Mouse (Mus musculus) forebrain, postnatal 0 days (tissue): ENCODE data around the gene Mdfic. TPM values are rescaled to one million over a fixed set of nuclear protein-coding genes. Genes with fewer than 3 reads are reported as not detected.
A peak's percentile ranks its signal among the peaks of the same experiment; 100 is the strongest.

Experiments
- ATAC-seq: fragments of 200-750 bp; cut with Nextera tagmentation; 2 replicates; pipeline ENCODE4 v1.8.0; 2017; ENCODE audit warnings: mild to moderate bottlenecking, moderate library complexity
- DNase-seq: peaks from one replicate; pipeline ENCODE4 v3.0.0-alpha.2; 2015
- H3K27ac ChIP-seq: fragments of 300-500 bp; sonication (generic); 2 replicates; pipeline ENCODE4 v1.5.1; 2014; ENCODE audit warnings: low read depth, mild to moderate bottlenecking, antibody characterized with exemption, low read length, moderate library complexity, mixed read lengths
- H3K27me3 ChIP-seq: fragments of 300-500 bp; sonication (generic); 2 replicates; pipeline ENCODE4 v1.6.1; 2014; ENCODE audit warnings: mild to moderate bottlenecking, low read length, mixed read lengths; ENCODE audit not compliant: insufficient read depth
- H3K36me3 ChIP-seq: fragments of 300-500 bp; sonication (generic); 2 replicates; pipeline ENCODE4 v1.6.1; 2014; ENCODE audit warnings: mild to moderate bottlenecking, moderate library complexity; ENCODE audit not compliant: insufficient read depth
- H3K4me1 ChIP-seq: fragments of 300-500 bp; sonication (generic); 2 replicates; pipeline ENCODE4 v1.6.1; 2014; ENCODE audit warnings: antibody characterized with exemption; ENCODE audit not compliant: insufficient read depth
- H3K4me2 ChIP-seq: fragments of 300-500 bp; sonication (generic); 2 replicates; pipeline ENCODE4 v1.6.1; 2014; ENCODE audit warnings: low read depth, mild to moderate bottlenecking, moderate library complexity
- H3K4me3 ChIP-seq: fragments of 300-500 bp; sonication (generic); 2 replicates; pipeline ENCODE4 v1.5.1; 2014; ENCODE audit warnings: low read depth, low read length, mixed read lengths
- H3K9ac ChIP-seq: fragments of 300-500 bp; sonication (generic); 2 replicates; pipeline ENCODE4 v1.6.1; 2014; ENCODE audit warnings: mild to moderate bottlenecking
- H3K9me3 ChIP-seq: fragments of 300-500 bp; sonication (generic); 2 replicates; pipeline ENCODE4 v1.6.1; 2016; ENCODE audit warnings: low read length
- CTCF ChIP-seq: sonication (generic); IDR thresholded peaks from 2 replicates; pipeline ENCODE4 v1.5.1; 2016; ENCODE audit warnings: antibody characterized with exemption, control low read depth, low read depth
- WGBS: fragments of 180-500 bp; shearing (Covaris S2); extraction: QIAGEN DNeasy Blood & Tissue Kit; methylation state at CpG from one replicate; pipeline ENCODE4 v1.1.7; 2014; 5-methylcytosine and 5-hydroxymethylcytosine counted together
- polyA plus RNA-seq: library from polyadenylated mRNA; unstranded; fragments of >200 nt; fragmentation: Nextera tagmentation; extraction: Ambion mirVana; gene quantifications from 2 replicates; pipeline ENCODE4 v1.2.1, GENCODE M21; 2015
- total RNA-seq: library from RNA; depleted of rRNA; stranded (reverse); fragments of >200 nt; gene quantifications from 2 replicates; pipeline ENCODE4 v1.2.3, GENCODE M21; 2014

Gene Mdfic
- total and polyA plus RNA-seq, 2 experiments from 2014 or later, result 0.82 to 4.8 TPM

DNA sequence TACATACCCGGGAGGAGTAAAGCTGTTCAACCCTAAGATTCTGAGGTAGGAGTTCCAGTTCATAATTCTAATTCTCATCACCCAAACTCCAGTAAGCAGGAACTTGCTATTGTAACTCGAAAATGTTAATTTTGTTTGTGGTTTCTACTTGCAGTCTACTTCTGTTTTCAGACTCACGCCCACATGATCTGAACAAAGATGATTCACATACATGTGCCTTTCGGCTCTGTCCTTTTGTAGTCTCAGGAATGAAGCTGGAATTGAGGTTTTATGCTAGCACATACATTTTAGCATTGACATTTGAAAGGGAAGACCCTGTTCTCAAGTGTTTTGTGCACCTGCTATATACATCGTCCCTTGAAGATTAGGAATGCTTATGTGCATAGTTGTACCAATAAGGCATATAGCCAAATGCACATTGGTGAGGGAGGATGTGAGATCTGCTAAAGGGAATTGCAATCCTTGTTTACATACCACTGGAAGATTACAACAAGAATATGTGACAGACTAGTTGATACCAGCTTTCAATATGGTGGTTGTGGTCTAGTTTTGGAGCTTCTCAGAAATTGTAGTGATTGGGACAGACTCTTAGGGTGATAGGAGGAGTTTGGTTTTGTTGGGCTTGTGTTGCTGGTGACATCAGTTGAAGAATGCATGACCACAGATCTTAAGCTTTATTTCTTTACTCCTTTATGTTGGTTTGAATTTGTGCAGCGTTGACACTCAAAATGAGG, 8.6 kb downstream of the Mdfic start:
- no peaks in the 10 kb centered on the region for H3K36me3 ChIP-seq
- no peak overlapping the region for H3K4me3 ChIP-seq
- ATAC-seq (no peak), DNase-seq (no peak)
- H3K27me3 ChIP-seq, result no peaks in the 10 kb centered on the region
- H3K27ac ChIP-seq, result no peak overlapping the region
- no peak overlapping the region for H3K4me2 ChIP-seq
- no peaks in the 10 kb centered on the region for H3K4me1 ChIP-seq
- 88% methylated on average over 6 of the region's 6 CpGs for WGBS
- TF ChIP-seq CTCF, result no peak
- no peak overlapping the region for H3K9ac ChIP-seq
- no peaks in the 10 kb centered on the region for H3K9me3 ChIP-seq

DNA sequence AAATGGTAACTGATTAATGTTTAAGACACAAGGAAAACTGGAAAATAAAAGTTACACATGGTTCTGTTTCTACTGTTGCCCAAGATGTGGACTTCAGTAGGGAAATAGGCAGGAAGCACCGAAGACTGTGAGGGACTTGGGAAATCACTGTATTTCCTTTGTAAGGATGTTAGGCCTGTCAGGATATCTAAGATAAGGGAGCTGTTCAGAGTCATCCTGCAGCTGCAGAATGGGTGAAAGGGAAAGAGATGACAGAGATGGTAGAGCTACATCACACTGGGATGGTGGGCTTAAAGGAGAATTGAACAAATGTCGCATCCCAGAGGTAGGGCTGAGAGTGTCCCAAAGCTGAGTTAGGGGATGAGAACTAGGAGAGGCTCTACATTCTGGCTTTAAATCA, 9.8 kb downstream of the Mdfic start:
- Histone ChIP-seq H3K9me3 (no peaks in the 10 kb centered on the region), H3K9ac (no peak overlapping the region), H3K4me1 (no peaks in the 10 kb centered on the region), H3K4me2 (no peak overlapping the region), H3K4me3 (no peak overlapping the region), H3K27ac (no peak overlapping the region), H3K27me3 (no peaks in the 10 kb centered on the region), H3K36me3 (no peaks in the 10 kb centered on the region)
- ATAC-seq (no peak), DNase-seq (no peak)
- TF ChIP-seq CTCF, result no peak
- WGBS, result 90% methylated on average over 2 of the region's 2 CpGs

DNA sequence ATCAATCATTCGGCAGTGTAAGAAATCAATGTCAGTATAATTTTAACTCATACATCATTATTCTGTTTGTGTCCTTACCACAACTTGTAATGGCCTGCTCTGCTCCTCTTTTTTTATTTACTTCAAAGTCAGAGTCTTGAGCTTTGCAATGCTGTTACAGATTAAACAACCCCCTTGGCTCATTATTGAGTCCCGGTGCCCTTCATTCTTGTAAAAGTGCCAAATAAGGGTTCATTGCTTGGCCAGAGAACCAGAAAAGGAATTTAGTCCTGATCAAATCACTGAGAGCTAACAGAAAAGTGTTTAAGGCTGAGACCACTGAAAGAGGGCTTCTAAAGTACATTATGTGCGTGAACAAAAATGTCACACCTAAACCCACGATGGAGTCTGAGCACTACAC, 10.2 kb downstream of the Mdfic start:
- H3K36me3 ChIP-seq, result no peaks in the 10 kb centered on the region
- H3K27me3 ChIP-seq, result no peaks in the 10 kb centered on the region
- no peaks in the 10 kb centered on the region for H3K4me1 ChIP-seq
- no peak overlapping the region for H3K9ac ChIP-seq
- DNase-seq (no peak), ATAC-seq (no peak)
- TF ChIP-seq CTCF, result no peak
- no peak overlapping the region for H3K4me2 ChIP-seq
- no peak overlapping the region for H3K27ac ChIP-seq
- H3K9me3 ChIP-seq, result no peaks in the 10 kb centered on the region
- 42% methylated on average over 4 of the region's 4 CpGs for WGBS
- H3K4me3 ChIP-seq, result no peak overlapping the region

DNA sequence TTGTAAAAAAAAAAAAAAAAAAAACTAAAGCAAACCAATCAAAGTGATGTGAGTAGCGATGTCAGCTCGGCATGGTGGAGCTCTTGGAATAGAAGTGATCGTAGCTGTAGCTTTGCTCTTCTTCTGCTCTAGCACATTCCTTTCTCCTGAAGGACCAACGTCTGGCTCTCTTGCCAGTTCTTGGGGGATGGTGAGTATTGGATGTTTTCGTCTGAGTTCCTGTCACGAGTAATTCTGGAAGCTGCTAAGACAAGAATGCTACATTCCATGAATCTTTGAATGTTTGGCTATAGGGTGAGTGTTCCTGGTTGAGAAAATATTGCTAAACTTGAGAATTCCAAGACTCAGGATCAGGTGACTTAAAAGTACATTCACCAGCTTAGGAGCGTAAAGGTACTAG, 11.0 kb downstream of the Mdfic start:
- WGBS, result 88% methylated on average over 7 of the region's 7 CpGs
- Histone ChIP-seq H3K9ac (no peak overlapping the region), H3K36me3 (no peaks in the 10 kb centered on the region), H3K27ac (no peak overlapping the region), H3K27me3 (no peaks in the 10 kb centered on the region), H3K4me2 (no peak overlapping the region), H3K4me1 (no peaks in the 10 kb centered on the region), H3K4me3 (no peak overlapping the region), H3K9me3 (no peaks in the 10 kb centered on the region)
- ATAC-seq, result no peak
- TF ChIP-seq CTCF, result no peak
- no peak for DNase-seq

DNA sequence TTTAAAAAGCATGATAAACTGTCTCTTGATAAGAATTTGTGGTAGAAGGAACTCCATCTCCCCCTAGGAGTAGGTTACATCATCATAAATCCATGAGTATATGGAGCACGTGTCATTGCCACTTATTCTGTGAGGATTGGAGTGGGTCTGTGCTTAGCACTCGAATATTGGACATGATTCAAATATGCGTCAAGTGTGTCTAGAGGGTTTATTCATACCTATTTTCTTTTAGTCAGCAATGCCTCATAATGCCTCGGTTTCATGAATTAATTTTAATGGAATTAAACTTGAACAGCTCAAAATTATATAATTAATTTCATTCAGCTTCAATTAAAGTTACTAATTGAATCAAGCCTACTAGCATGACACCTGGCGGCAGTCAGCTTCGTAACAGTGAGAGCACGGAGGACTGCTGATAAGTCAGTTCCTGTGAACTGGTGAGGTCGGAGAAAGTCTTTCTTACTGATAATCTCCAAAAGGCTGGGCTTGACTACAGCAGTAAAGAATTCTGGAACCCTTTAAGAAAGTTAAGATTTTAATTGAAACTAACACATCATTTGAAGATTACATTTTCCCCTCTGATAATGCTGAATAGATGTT, 17.0 kb downstream of the Mdfic start:
- Histone ChIP-seq H3K36me3 (no peaks in the 10 kb centered on the region), H3K27ac (no peak overlapping the region), H3K9ac (no peak overlapping the region), H3K27me3 (no peaks in the 10 kb centered on the region), H3K4me3 (no peak overlapping the region), H3K9me3 (no peaks in the 10 kb centered on the region), H3K4me1 (no peaks in the 10 kb centered on the region), H3K4me2 (no peak overlapping the region)
- peak; percentile 53; the same call in 1 of the 2 replicates for ATAC-seq
- no peak for TF ChIP-seq CTCF
- WGBS, result 31% methylated on average over 8 of the region's 8 CpGs
- DNase-seq, result no peak

DNA sequence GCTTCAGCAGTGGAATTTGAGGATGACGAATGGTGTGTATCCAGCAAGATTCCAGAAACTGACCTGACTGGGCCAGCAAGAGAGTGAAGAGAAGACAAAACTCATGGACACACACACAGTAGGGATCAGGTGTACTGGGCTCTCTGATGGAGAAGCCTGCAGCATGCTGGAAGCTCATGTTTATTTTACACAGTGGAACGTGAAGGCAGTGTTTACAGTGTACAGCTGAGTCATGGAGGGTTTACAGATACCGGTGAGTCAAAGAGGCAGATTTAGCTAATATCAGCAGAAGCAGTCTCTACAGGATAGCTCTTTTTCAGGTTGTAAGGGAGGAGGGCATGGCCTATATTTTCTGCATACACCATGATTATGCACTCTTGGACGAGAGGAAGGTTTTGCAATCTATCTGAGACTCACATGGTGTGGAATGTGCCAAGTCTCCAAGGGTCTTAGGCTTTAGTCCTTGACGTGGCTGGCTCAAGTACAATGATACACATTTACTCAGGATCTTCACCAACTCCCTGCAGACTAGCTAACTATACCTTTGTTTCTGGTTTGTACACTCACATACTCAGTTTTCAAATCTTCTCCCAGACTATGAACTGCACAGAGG, 18.0 kb downstream of the Mdfic start:
- H3K36me3 ChIP-seq, result no peaks in the 10 kb centered on the region
- H3K4me3 ChIP-seq, result no peak overlapping the region
- DNase-seq (no peak), ATAC-seq (no peak)
- H3K27me3 ChIP-seq, result no peaks in the 10 kb centered on the region
- no peaks in the 10 kb centered on the region for H3K9me3 ChIP-seq
- no peaks in the 10 kb centered on the region for H3K4me1 ChIP-seq
- TF ChIP-seq CTCF, result no peak
- no peak overlapping the region for H3K27ac ChIP-seq
- H3K9ac ChIP-seq, result no peak overlapping the region
- no peak overlapping the region for H3K4me2 ChIP-seq
- 76% methylated on average over 5 of the region's 5 CpGs for WGBS

DNA sequence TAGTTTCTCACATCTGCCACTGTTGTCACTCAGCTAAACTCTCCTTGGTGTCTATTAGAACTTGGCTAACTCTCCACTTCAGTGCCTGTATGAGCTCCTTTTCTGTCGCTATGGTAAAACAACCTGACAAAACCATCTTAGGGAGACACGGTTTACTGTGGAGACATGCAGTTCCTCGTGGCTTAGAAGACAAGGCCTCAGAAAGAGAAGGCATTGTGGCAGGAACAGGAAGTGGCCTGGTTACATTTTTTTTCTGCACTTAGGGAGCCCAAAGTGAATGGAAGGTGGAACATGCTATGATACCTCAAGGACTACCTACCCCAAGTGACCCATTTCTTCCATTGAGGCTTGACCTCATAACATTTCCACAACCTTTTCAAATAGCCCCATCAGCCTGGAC, 18.7 kb downstream of the Mdfic start:
- no peaks in the 10 kb centered on the region for H3K9me3 ChIP-seq
- H3K4me1 ChIP-seq, result no peaks in the 10 kb centered on the region
- H3K4me3 ChIP-seq, result no peak overlapping the region
- H3K27me3 ChIP-seq, result no peaks in the 10 kb centered on the region
- 82% methylated on average over 3 of the region's 3 CpGs for WGBS
- H3K4me2 ChIP-seq, result no peak overlapping the region
- H3K27ac ChIP-seq, result no peak overlapping the region
- H3K36me3 ChIP-seq, result no peaks in the 10 kb centered on the region
- TF ChIP-seq CTCF, result no peak
- ATAC-seq, result no peak
- no peak for DNase-seq
- no peak overlapping the region for H3K9ac ChIP-seq
